Mouse (Mus musculus) forebrain, embryonic 10.5 days (tissue): ENCODE measurements at regions not wholly inside any gene's neighbourhood (a gene's known extent, or its start where the extent isn't known, plus 50 kb on each side); places are given as distances from the start of the nearest gene placed in this dataset.

Experiments
- DNase-seq: peaks from one replicate; pipeline ENCODE4 v3.0.0-alpha.2; 2017; ENCODE audit warnings: low spot score; ENCODE audit errors: extremely low spot score
- H3K27ac ChIP-seq: fragments of 300-500 bp; sonication (generic); 2 replicates; pipeline ENCODE4 v1.5.1; 2016; ENCODE audit warnings: mild to moderate bottlenecking
- H3K27me3 ChIP-seq: fragments of 300-500 bp; sonication (generic); 2 replicates; pipeline ENCODE4 v1.6.1; 2016; ENCODE audit warnings: mild to moderate bottlenecking; ENCODE audit not compliant: poor library complexity, severe bottlenecking
- H3K36me3 ChIP-seq: fragments of 300-500 bp; sonication (generic); replicated peaks from 2 replicates; pipeline ENCODE4 v1.6.1; 2016; ENCODE audit warnings: mild to moderate bottlenecking, moderate library complexity
- H3K4me1 ChIP-seq: fragments of 300-500 bp; sonication (generic); 2 replicates; pipeline ENCODE4 v1.6.1; 2016
- H3K4me3 ChIP-seq: fragments of 300-500 bp; sonication (generic); 2 replicates; pipeline ENCODE4 v1.5.1; 2016; ENCODE audit warnings: mild to moderate bottlenecking, moderate library complexity
- H3K9me3 ChIP-seq: fragments of 300-500 bp; sonication (generic); 2 replicates; pipeline ENCODE4 v1.6.1; 2016; ENCODE audit warnings: mild to moderate bottlenecking, moderate library complexity
- WGBS: fragments of 180-500 bp; shearing (Covaris S2); methylation state at CpG from one replicate; pipeline ENCODE4 v1.1.7; 2016; 5-methylcytosine and 5-hydroxymethylcytosine counted together

DNA sequence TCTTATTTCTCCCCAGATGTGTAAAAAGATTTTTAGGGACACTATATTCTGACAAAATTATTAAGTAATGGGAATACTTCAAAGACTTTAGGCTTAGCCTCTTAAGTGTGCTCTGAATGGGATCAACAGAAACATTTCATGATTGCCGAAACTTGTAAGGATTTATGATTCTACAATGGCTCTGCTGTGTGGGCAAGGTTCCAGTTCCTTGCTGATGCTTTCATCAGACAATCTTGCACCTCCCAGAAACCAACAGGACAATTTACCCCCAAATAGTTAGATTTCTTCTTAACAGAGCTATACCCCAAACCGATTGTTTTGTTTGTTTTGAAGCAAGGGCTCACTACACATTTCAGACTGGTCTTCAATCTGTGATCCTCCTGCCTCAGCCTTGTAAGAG is 2236.1 kb downstream of the 4930444P10Rik start:
- Histone ChIP-seq H3K4me1 (peaks cover 38% of the 10 kb centered on the region), H3K27ac (no peak overlapping the region), H3K4me3 (no peak overlapping the region), H3K27me3 (peaks cover 64% of the 10 kb centered on the region), H3K9me3 (no peaks in the 10 kb centered on the region), H3K36me3 (no peaks in the 10 kb centered on the region)
- DNase-seq: no peak
- 92% methylated on average over 2 of the region's 2 CpGs for WGBS

DNA sequence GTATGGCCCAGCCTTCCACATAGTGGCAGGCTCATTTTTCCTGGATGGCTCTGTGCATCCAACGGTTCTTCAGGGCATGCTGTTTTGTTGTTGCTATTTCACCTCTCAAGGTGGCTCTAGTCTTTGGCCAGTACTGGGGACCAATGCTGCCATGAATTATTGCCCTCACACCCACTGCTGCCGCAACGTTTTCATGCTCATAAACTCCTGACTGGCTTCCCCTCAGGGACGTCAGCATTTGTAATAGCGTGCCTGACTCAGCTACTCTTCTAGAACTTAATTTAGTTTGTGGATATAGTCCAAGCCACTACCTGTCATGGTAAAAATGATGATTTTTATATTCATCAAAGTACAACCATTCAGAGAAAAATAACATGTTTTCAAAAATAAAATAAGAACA is 2242.0 kb downstream of the 4930444P10Rik start:
- no peak overlapping the region for H3K4me3 ChIP-seq
- DNase-seq: no peak

DNA sequence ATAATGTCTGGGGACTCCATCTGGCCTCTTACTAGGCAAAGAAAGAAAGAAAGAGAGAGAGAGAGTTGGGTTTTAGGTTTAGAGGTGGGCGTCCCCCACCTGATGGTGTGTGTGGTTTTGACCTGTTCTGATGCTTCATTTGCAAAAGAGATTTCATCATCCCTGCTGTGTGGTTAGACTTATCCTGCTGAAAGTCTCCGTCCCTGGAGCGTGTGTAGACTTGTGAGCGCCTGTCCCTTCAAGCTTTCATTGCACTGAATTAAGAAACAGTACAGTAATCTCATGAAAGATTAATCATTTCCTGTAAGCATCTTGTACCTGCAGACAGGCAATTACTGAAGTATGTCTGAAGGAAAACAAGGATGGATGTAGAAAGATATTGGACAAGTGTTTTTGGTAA is 2244.1 kb downstream of the 4930444P10Rik start:
- no peak overlapping the region for H3K4me3 ChIP-seq
- no peaks in the 10 kb centered on the region for H3K9me3 ChIP-seq
- no peak for DNase-seq
- H3K27me3 ChIP-seq: peaks cover 10% of the 10 kb centered on the region; the same call in 1 of the 2 replicates
- H3K4me1 ChIP-seq: peaks cover 5% of the 10 kb centered on the region
- H3K27ac ChIP-seq: no peak overlapping the region
- WGBS: 87% methylated on average over 4 of the region's 4 CpGs
- no peaks in the 10 kb centered on the region for H3K36me3 ChIP-seq

More for the DNA sequence above, 2242.0 kb downstream of the 4930444P10Rik start:
- peaks cover 5% of the 10 kb centered on the region for H3K4me1 ChIP-seq
- 90% methylated on average over 5 of the region's 5 CpGs for WGBS
- H3K36me3 ChIP-seq: no peaks in the 10 kb centered on the region
- H3K9me3 ChIP-seq: no peaks in the 10 kb centered on the region
- H3K27me3 ChIP-seq: peaks cover 23% of the 10 kb centered on the region
- H3K27ac ChIP-seq: no peak overlapping the region

DNA sequence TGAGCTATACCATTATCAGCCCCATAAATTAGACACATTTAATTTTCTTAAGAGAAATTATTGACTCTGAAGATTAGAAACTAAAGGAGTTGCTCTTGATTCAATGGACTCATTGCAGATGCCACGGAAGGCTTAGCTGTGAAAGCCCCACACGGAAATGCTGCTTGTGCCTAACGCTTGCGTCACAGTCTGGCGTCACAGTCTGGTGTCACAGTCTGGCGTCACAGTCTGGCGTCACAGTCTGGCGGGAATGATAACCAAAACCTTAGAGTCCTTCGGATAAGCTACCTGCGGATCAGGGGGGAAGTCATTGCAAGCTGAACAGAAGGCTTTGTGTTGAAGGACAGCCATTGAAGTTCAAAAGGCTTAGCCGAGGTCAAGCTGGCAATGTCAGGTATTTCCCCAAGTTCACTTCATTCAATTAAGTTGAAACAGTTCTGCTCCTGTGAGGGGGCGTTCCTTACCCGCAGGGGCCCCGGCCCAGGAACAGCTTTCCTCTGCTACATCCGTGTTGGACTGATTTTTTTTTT is 2246.7 kb downstream of the 4930444P10Rik start:
- Histone ChIP-seq H3K4me3 (no peak overlapping the region), H3K27ac (no peak overlapping the region), H3K4me1 (peaks cover 5% of the 10 kb centered on the region), H3K9me3 (no peaks in the 10 kb centered on the region), H3K36me3 (no peaks in the 10 kb centered on the region), H3K27me3 (peaks cover 10% of the 10 kb centered on the region; the same call in 1 of the 2 replicates)
- 75% methylated on average over 15 of the region's 15 CpGs for WGBS
- DNase-seq: no peak

DNA sequence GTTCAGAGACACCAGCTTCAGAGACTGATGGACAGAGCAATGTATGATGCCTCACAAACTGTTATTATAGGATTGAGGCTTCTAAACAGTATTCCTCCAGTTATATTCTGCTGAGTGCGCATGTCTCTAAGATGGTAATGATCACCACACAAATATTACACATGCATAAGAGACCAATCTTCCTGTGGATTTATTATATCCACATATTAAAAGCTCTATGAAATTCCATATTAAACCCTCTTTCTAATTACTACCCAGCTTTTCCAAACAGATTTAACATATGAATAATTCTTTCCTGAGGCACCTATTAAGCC is 2252.9 kb downstream of the 4930444P10Rik start:
- DNase-seq: no peak
- Histone ChIP-seq H3K27me3 (peaks cover 4% of the 10 kb centered on the region; the same call in 1 of the 2 replicates), H3K36me3 (no peaks in the 10 kb centered on the region), H3K27ac (no peak overlapping the region), H3K9me3 (no peaks in the 10 kb centered on the region), H3K4me1 (peaks cover 9% of the 10 kb centered on the region; the same call in 1 of the 2 replicates), H3K4me3 (no peak overlapping the region)
- WGBS: 97% methylated on average over 1 of the region's 1 CpGs

DNA sequence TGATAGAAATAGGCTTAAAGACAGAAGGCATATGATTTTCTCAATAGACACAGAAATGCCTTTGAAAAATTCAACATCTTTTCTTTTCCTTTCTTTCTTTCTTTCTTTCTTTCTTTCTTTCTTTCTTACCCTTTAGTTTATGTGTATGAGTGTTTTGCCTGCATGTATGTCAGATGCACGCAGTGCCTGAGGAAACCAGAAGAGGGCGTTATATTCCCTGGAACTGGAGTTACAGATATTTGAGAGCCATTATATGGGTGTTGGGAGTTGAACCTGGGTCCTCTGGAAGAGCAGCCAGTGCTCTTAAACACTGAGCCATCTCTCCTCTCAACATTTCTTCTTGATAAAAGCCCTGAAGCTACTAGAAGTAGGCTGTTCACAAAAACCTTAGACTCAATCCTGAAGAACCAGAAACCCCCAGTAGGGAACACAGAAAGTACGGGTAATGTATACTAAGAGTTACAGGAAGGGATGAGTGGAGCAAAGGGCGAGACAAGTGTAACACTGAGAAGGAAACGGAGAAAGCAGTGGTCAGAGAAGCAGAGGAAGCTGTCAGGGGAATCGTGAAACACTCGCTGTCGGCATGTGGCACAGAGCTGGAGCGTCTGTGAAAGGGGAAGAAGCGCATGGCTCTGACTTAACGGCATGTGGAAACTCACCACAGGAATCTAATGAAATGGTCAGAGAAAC is 2253.4 kb downstream of the 4930444P10Rik start:
- Histone ChIP-seq H3K4me3 (no peak overlapping the region), H3K9me3 (no peaks in the 10 kb centered on the region), H3K27me3 (no peaks in the 10 kb centered on the region; the same call in 1 of the 2 replicates), H3K27ac (no peak overlapping the region), H3K4me1 (peaks cover 12% of the 10 kb centered on the region; the same call in 1 of the 2 replicates), H3K36me3 (no peaks in the 10 kb centered on the region)
- no peak for DNase-seq
- WGBS: 79% methylated on average over 11 of the region's 11 CpGs

DNA sequence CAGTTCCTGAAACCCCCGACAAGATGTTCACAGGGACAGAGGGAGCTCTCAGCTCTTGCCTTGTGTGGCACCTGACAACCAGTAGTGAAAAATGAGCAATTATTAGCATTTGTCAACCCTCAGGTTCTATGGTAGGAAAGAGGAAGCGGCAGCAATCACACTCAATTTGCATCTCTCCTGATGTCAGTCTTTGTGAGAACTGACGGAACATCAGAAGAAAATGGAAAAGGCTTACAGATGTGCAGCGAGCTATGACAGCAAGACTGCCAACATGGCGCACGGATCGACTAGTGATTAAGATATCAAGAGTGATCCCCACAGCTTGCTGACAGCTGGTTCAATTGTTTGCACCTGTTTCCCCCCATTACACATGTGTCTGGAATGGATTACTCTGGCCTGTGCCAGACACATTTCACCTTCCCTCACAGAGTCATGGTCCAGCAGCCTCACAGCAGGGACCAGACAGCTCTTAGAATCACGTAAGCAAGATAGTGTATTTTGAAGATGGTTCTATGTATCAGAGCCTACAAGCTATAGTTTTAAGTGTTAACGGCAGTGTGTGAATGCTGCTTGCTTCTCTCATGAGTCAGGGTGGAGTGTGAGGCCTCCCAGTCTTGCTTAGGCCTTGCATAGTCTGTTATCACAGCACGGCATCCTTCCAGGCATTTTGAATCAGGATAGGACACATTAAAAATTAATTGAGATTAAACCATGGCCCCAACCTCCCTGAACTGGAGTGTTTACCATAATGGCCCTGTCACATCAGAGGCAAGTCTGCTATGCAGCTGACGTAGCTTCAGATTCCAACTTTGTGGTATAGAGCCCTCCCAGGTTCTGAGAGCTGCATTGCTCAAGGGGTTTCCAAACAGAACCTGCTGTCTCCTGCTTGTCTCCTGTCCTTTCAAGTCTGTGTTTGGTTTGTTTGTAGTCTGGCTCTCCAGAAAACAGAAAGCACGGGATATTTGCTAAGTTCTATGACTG is 2258.0 kb downstream of the 4930444P10Rik start:
- 78% methylated on average over 12 of the region's 12 CpGs for WGBS
- Histone ChIP-seq H3K27ac (no peak overlapping the region), H3K27me3 (no peaks in the 10 kb centered on the region), H3K36me3 (no peaks in the 10 kb centered on the region), H3K4me1 (peaks cover 17% of the 10 kb centered on the region; the same call in 1 of the 2 replicates), H3K9me3 (no peaks in the 10 kb centered on the region), H3K4me3 (no peak overlapping the region)
- no peak for DNase-seq

DNA sequence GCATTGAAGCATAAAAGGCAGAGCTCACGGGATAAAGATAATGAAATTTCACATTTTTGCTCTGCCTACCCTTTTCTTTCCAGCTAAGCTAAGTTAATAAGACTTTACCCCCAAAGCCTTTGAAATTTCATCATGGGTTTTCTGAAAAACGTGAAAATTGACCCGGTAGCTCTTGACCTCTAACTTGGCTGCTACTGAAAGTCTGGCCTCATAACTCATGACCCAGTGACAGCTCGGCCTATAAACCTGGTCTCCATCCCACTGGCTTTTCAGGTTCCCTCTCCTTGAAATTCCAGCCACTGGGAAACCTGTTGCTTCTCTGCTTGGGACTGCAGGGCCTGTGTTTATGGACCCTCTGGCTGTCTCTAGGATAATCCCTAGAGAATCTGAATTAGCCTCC is 2285.3 kb downstream of the 4930444P10Rik start:
- Histone ChIP-seq H3K4me3 (no peak overlapping the region), H3K27me3 (no peaks in the 10 kb centered on the region), H3K9me3 (peaks cover 4% of the 10 kb centered on the region), H3K4me1 (peaks cover 11% of the 10 kb centered on the region), H3K27ac (no peak overlapping the region), H3K36me3 (no peaks in the 10 kb centered on the region)
- DNase-seq: no peak
- 73% methylated on average over 4 of the region's 4 CpGs for WGBS

DNA sequence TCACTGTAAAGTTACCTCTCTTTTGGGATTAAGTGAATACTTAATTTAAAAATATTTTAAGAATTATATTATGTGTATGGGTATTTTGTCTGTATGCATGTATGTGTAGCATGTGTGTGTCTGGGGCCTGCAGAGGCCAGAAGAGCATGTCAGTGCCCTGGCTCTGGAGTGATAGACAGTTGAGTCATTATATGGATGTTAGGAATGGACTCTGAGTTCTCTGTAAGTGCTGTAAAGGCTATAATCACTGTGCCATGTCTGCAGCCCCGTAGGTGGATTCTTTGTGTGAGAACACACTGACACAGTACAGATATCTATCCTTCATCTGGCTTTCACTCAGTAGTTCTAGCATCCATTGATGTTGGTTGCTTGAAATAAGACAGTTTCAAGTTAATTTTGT is 2292.7 kb downstream of the 4930444P10Rik start:
- H3K36me3 ChIP-seq: no peaks in the 10 kb centered on the region
- no peak overlapping the region for H3K4me3 ChIP-seq
- H3K27me3 ChIP-seq: no peaks in the 10 kb centered on the region
- no peak for DNase-seq
- no peaks in the 10 kb centered on the region for H3K4me1 ChIP-seq
- H3K27ac ChIP-seq: no peak overlapping the region
- no peaks in the 10 kb centered on the region for H3K9me3 ChIP-seq
- WGBS: 85% methylated on average over 1 of the region's 1 CpGs

DNA sequence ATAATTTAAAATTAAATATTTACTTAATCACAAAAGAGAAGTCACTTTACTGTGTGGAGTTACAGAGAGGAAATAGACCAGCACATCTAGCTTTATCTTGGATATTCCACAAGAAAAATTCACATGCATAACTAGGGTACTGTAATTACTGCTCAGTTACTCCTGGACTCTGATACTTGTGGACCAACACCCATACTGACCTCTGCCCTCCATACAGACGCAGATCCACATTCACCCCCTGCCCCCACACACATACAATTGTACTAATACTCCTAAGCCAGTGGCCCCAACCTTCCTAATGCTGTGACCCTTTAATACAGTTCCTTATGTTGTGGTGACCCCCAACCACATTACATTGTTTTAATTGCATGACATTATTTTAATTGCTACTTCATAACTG is 2294.3 kb downstream of the 4930444P10Rik start:
- H3K27me3 ChIP-seq: no peaks in the 10 kb centered on the region
- no peak for DNase-seq
- H3K9me3 ChIP-seq: no peaks in the 10 kb centered on the region
- H3K36me3 ChIP-seq: no peaks in the 10 kb centered on the region
- WGBS: 88% methylated on average over 1 of the region's 1 CpGs
- no peak overlapping the region for H3K27ac ChIP-seq
- no peak overlapping the region for H3K4me3 ChIP-seq
- no peaks in the 10 kb centered on the region for H3K4me1 ChIP-seq

DNA sequence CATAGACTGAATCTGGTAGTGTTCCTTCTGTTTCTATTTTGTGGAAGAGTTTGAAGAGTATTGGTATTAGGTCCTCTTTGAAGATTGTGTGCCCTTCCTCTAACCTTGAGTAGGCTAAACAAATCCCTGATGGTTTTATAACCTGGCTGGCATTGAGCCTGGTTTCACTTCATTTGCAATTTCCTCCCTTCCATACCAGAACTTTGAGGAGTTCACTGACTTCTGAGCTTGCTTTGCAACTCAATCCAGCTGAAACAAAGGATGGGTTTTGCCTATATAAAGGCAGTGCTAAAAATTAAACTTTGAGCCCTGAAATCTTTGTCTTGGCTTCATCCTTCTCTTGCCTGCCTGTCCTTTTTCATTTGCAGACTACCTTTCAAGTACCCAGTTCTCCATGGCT is 2297.9 kb downstream of the 4930444P10Rik start:
- H3K4me3 ChIP-seq: no peak overlapping the region
- DNase-seq: no peak
- no peak overlapping the region for H3K27ac ChIP-seq
- 0 out of 2 replicates have a peak, but pooled peaks cover 4% of the 10 kb centered on the region for H3K36me3 ChIP-seq
- no peaks in the 10 kb centered on the region for H3K4me1 ChIP-seq
- H3K27me3 ChIP-seq: no peaks in the 10 kb centered on the region
- peaks cover 15% of the 10 kb centered on the region for H3K9me3 ChIP-seq

DNA sequence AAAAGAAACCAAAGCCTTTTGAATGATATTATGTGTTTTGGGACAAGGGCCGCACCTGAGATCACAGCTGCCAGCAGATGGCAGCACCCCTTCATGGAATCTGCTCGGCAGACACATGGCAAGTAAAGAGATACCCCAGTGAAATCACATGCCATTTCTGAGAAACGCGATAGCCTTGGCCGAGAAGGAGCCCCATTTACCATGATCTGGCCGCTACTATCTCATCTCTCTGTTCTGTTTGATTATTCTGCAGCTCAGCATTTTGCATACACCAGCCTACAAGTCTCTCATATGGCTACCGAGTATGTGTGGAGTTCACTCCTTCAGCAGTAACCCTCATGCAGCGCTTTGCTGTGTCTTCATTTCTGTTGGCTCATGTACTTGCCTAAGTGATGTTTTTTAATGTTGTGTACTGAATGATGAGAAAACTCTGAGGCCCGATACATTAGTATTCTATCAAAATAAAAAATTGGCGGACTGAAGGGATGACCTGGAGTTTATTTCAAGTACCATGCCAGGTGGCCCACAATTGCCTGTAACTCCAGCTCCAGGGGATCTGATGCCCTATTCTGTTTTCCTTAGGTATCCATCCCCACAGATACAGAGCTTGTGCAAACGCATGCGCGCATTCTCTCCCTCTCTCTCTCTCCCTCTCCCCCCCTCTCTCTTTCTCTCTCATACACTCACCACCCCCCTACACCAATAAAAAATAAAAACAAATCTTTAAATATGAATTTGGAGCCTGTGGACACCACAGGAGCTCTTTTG is 2303.6 kb downstream of the 4930444P10Rik start:
- Histone ChIP-seq H3K9me3 (peaks cover 15% of the 10 kb centered on the region), H3K27me3 (no peaks in the 10 kb centered on the region), H3K4me3 (no peak overlapping the region), H3K4me1 (0 out of 2 replicates have a peak, but pooled peaks cover 3% of the 10 kb centered on the region), H3K27ac (no peak overlapping the region), H3K36me3 (0 out of 2 replicates have a peak, but pooled peaks cover 4% of the 10 kb centered on the region)
- peak; percentile 75 for DNase-seq
- 43% methylated on average over 13 of the region's 13 CpGs for WGBS
